Mouse (Mus musculus): ENCODE measurements around the gene Cep112. TPM values are rescaled to one million over a fixed set of nuclear protein-coding genes. Genes with fewer than 3 reads are reported as not detected.

Cep112 gene
- polyA plus RNA-seq (2015; fragmentation: Nextera tagmentation; extraction: Ambion mirVana), result 8.8 and 10.7 TPM in 2 replicates

GRCm38 (mm10) chr11:108424889-108425591 lies at the start of gene Cep112:
Cep112 (plus strand) TSS chr11:108425192.
- H3K9me3 ChIP-seq (replicated peaks; ENCODE audit: low read length), result no peaks in the 10 kb centered on the region
- peak; percentile 95 for ATAC-seq (replicated peaks; ENCODE audit: low FRiP score, low read depth)
- WGBS, result under 1% methylated on average over 61 of the region's 61 CpGs
- peak; percentile 100 for DNase-seq (ENCODE audit: low spot score)
- no peaks in the 10 kb centered on the region for H3K27me3 ChIP-seq (ENCODE audit: insufficient read depth, low read length)
- H3K4me2 ChIP-seq (ENCODE audit: low read length), result peak within 1 kb of the TSS; percentile 85
- peak within 1 kb of the TSS; percentile 68 for H3K27ac ChIP-seq
- H3K4me1 ChIP-seq (replicated peaks; ENCODE audit: insufficient read depth, low read length), result no peaks in the 10 kb centered on the region; the same call in 1 of the 2 replicates
- no peak for TF ChIP-seq CTCF (IDR thresholded peaks at IDR 0.05; ENCODE audit: low read depth)
- H3K4me3 ChIP-seq (replicated peaks; ENCODE audit: low read depth, low read length), result peak within 1 kb of the TSS; percentile 74
- H3K36me3 ChIP-seq (ENCODE audit: insufficient read depth, low read length), result no peaks in the 10 kb centered on the region
- H3K9ac ChIP-seq (ENCODE audit: low read depth, low read length), result peak within 1 kb of the TSS; percentile 84

- Histone ChIP-seq H3K27me3 (ENCODE audit: insufficient read depth, low read length) (no peaks in the 10 kb centered on the region), H3K27ac (no peak overlapping the region), H3K4me3 (replicated peaks; ENCODE audit: low read depth, low read length) (no peak overlapping the region), H3K36me3 (ENCODE audit: insufficient read depth, low read length) (no peaks in the 10 kb centered on the region), H3K4me1 (replicated peaks; ENCODE audit: insufficient read depth, low read length) (no peaks in the 10 kb centered on the region), H3K4me2 (ENCODE audit: low read length) (no peak overlapping the region), H3K9me3 (replicated peaks; ENCODE audit: low read length) (no peaks in the 10 kb centered on the region), H3K9ac (ENCODE audit: low read depth, low read length) (no peak overlapping the region)
- DNase-seq (ENCODE audit: low spot score), result no peak
- TF ChIP-seq CTCF (IDR thresholded peaks at IDR 0.05; ENCODE audit: low read depth), result no peak
- WGBS, result 65% methylated on average over 7 of the region's 7 CpGs
- ATAC-seq (replicated peaks; ENCODE audit: low FRiP score, low read depth), result no peak
These were observed 48.2 kb upstream of the Cep112 start for GRCm38 (mm10) chr11:108376815-108377214.

- peak; percentile 86 for DNase-seq (ENCODE audit: low spot score)
- H3K9me3 ChIP-seq (replicated peaks; ENCODE audit: low read length), result no peaks in the 10 kb centered on the region
- H3K4me3 ChIP-seq (replicated peaks; ENCODE audit: low read depth, low read length), result no peak overlapping the region
- H3K27me3 ChIP-seq (ENCODE audit: insufficient read depth, low read length), result no peaks in the 10 kb centered on the region
- 31% methylated on average over 19 of the region's 19 CpGs for WGBS
- no peak overlapping the region for H3K27ac ChIP-seq
- H3K9ac ChIP-seq (ENCODE audit: low read depth, low read length), result no peak overlapping the region
- TF ChIP-seq CTCF (IDR thresholded peaks at IDR 0.05; ENCODE audit: low read depth), result peak; percentile 98
- ATAC-seq (replicated peaks; ENCODE audit: low FRiP score, low read depth), result peak; percentile 65
- H3K4me2 ChIP-seq (ENCODE audit: low read length), result peak overlapping the region; percentile 34; the same call in 1 of the 2 replicates
- no peaks in the 10 kb centered on the region for H3K4me1 ChIP-seq (replicated peaks; ENCODE audit: insufficient read depth, low read length)
- H3K36me3 ChIP-seq (ENCODE audit: insufficient read depth, low read length), result no peaks in the 10 kb centered on the region
These were observed 47.2 kb upstream of the Cep112 start for GRCm38 (mm10) chr11:108377680-108378362.

GRCm38 (mm10) chr11:108378363-108378751 lies 46.6 kb upstream of the Cep112 start:
- no peaks in the 10 kb centered on the region for H3K27me3 ChIP-seq (ENCODE audit: insufficient read depth, low read length)
- no peaks in the 10 kb centered on the region for H3K4me1 ChIP-seq (replicated peaks; ENCODE audit: insufficient read depth, low read length)
- H3K4me3 ChIP-seq (replicated peaks; ENCODE audit: low read depth, low read length), result no peak overlapping the region
- DNase-seq (ENCODE audit: low spot score) (no peak), ATAC-seq (replicated peaks; ENCODE audit: low FRiP score, low read depth) (no peak)
- H3K9ac ChIP-seq (ENCODE audit: low read depth, low read length), result no peak overlapping the region
- no peak overlapping the region for H3K4me2 ChIP-seq (ENCODE audit: low read length)
- WGBS, result 77% methylated on average over 4 of the region's 4 CpGs
- no peak for TF ChIP-seq CTCF (IDR thresholded peaks at IDR 0.05; ENCODE audit: low read depth)
- no peaks in the 10 kb centered on the region for H3K9me3 ChIP-seq (replicated peaks; ENCODE audit: low read length)
- H3K27ac ChIP-seq, result no peak overlapping the region
- H3K36me3 ChIP-seq (ENCODE audit: insufficient read depth, low read length), result no peaks in the 10 kb centered on the region

- no peak for TF ChIP-seq CTCF (IDR thresholded peaks at IDR 0.05; ENCODE audit: low read depth)
- Histone ChIP-seq H3K27ac (no peak overlapping the region), H3K4me1 (replicated peaks; ENCODE audit: insufficient read depth, low read length) (no peaks in the 10 kb centered on the region), H3K27me3 (ENCODE audit: insufficient read depth, low read length) (no peaks in the 10 kb centered on the region), H3K36me3 (ENCODE audit: insufficient read depth, low read length) (no peaks in the 10 kb centered on the region), H3K4me2 (ENCODE audit: low read length) (no peak overlapping the region), H3K9me3 (replicated peaks; ENCODE audit: low read length) (no peaks in the 10 kb centered on the region), H3K4me3 (replicated peaks; ENCODE audit: low read depth, low read length) (no peak overlapping the region), H3K9ac (ENCODE audit: low read depth, low read length) (no peak overlapping the region)
- no peak for DNase-seq (ENCODE audit: low spot score)
- 74% methylated on average over 3 of the region's 3 CpGs for WGBS
- ATAC-seq (replicated peaks; ENCODE audit: low FRiP score, low read depth), result no peak
These were observed 42.3 kb upstream of the Cep112 start for GRCm38 (mm10) chr11:108382664-108383063.

GRCm38 (mm10) chr11:108384920-108385665 lies 39.9 kb upstream of the Cep112 start:
- Histone ChIP-seq H3K36me3 (ENCODE audit: insufficient read depth, low read length) (no peaks in the 10 kb centered on the region), H3K9me3 (replicated peaks; ENCODE audit: low read length) (no peaks in the 10 kb centered on the region), H3K4me3 (replicated peaks; ENCODE audit: low read depth, low read length) (no peak overlapping the region), H3K27me3 (ENCODE audit: insufficient read depth, low read length) (no peaks in the 10 kb centered on the region), H3K9ac (ENCODE audit: low read depth, low read length) (no peak overlapping the region), H3K4me1 (replicated peaks; ENCODE audit: insufficient read depth, low read length) (no peaks in the 10 kb centered on the region), H3K27ac (no peak overlapping the region), H3K4me2 (ENCODE audit: low read length) (no peak overlapping the region)
- WGBS, result 65% methylated on average over 4 of the region's 4 CpGs
- DNase-seq (ENCODE audit: low spot score) (no peak), ATAC-seq (replicated peaks; ENCODE audit: low FRiP score, low read depth) (no peak)
- TF ChIP-seq CTCF (IDR thresholded peaks at IDR 0.05; ENCODE audit: low read depth), result no peak
